Mouse (Mus musculus) forebrain, embryonic 11.5 days (tissue): ENCODE measurements around the gene Gm5485. TPM values are rescaled to one million over a fixed set of nuclear protein-coding genes. Genes with fewer than 3 reads are reported as not detected.

Experiments
- ATAC-seq: fragments of 200-750 bp; cut with Nextera tagmentation; replicated peaks from 2 replicates; pipeline ENCODE4 v1.8.0; 2017; ENCODE audit warnings: moderate TSS enrichment; ENCODE audit not compliant: low FRiP score
- DNase-seq: peaks from one replicate; pipeline ENCODE4 v3.0.0-alpha.2; 2017; ENCODE audit warnings: low spot score
- H3K27ac ChIP-seq: fragments of 300-500 bp; sonication (generic); 2 replicates; pipeline ENCODE4 v1.5.1; 2014; ENCODE audit warnings: low read depth, low read length
- H3K27me3 ChIP-seq: fragments of 300-500 bp; sonication (generic); 2 replicates; pipeline ENCODE4 v1.6.1; 2014; ENCODE audit warnings: mild to moderate bottlenecking, low read length, mixed read lengths; ENCODE audit not compliant: control insufficient read depth, insufficient read depth
- H3K36me3 ChIP-seq: fragments of 300-500 bp; sonication (generic); 2 replicates; pipeline ENCODE4 v1.6.1; 2014; ENCODE audit warnings: mild to moderate bottlenecking, low read length, moderate library complexity, mixed read lengths; ENCODE audit not compliant: control insufficient read depth, insufficient read depth
- H3K4me1 ChIP-seq: fragments of 300-500 bp; sonication (generic); replicated peaks from 2 replicates; pipeline ENCODE4 v1.6.1; 2014; ENCODE audit warnings: low read length, mixed read lengths; ENCODE audit not compliant: control insufficient read depth, insufficient read depth
- H3K4me2 ChIP-seq: fragments of 300-500 bp; sonication (generic); 2 replicates; pipeline ENCODE4 v1.6.1; 2014; ENCODE audit warnings: low read depth, mild to moderate bottlenecking, low read length, moderate library complexity, mixed read lengths; ENCODE audit not compliant: severe bottlenecking
- H3K4me3 ChIP-seq: fragments of 300-500 bp; sonication (generic); 2 replicates; pipeline ENCODE4 v1.5.1; 2014; ENCODE audit warnings: low read depth, low read length
- H3K9ac ChIP-seq: fragments of 300-500 bp; sonication (generic); 2 replicates; pipeline ENCODE4 v1.6.1; 2014; ENCODE audit warnings: low read length
- H3K9me3 ChIP-seq: fragments of 300-500 bp; sonication (generic); 2 replicates; pipeline ENCODE4 v1.6.1; 2016; ENCODE audit warnings: low read length, mixed read lengths; ENCODE audit not compliant: control insufficient read depth
- WGBS: fragments of 180-500 bp; shearing (Covaris S2); extraction: QIAGEN DNeasy Blood & Tissue Kit; methylation state at CpG from one replicate; pipeline ENCODE4 v1.1.7; 2014; 5-methylcytosine and 5-hydroxymethylcytosine counted together
- polyA plus RNA-seq: library from polyadenylated mRNA; unstranded; fragments of >200 nt; fragmentation: Nextera tagmentation; extraction: Ambion mirVana; gene quantifications from 2 replicates; pipeline ENCODE4 v1.2.1, GENCODE M21; 2014

The Gm5485 gene
- polyA plus RNA-seq, result not detected in 2 replicates

GRCm38 (mm10) chr16:48412246-48412645, at the start of gene Gm5485:
TSS of gene Gm5485 (minus strand) at chr16:48412416.
- H3K4me3 ChIP-seq, result no peak within 1 kb of the TSS
- DNase-seq, result no peak
- no peaks in the 10 kb centered on the region for H3K4me1 ChIP-seq
- H3K36me3 ChIP-seq, result no peaks in the 10 kb centered on the region
- H3K9me3 ChIP-seq, result no peaks in the 10 kb centered on the region
- WGBS, result 90% methylated on average over 1 of the region's 1 CpGs
- no peak within 1 kb of the TSS for H3K4me2 ChIP-seq
- H3K9ac ChIP-seq, result no peak within 1 kb of the TSS
- H3K27me3 ChIP-seq, result no peaks in the 10 kb centered on the region
- no peak for ATAC-seq
- H3K27ac ChIP-seq, result no peak within 1 kb of the TSS

GRCm38 (mm10) chr16:48453264-48453663, 41.0 kb upstream of the Gm5485 start:
- no peak for DNase-seq

GRCm38 (mm10) chr16:48446161-48446925, 34.1 kb upstream of the Gm5485 start:
- WGBS, result 79% methylated on average over 8 of the region's 8 CpGs
- DNase-seq, result no peak
- Histone ChIP-seq H3K4me2 (no peak overlapping the region), H3K36me3 (no peaks in the 10 kb centered on the region), H3K27me3 (no peaks in the 10 kb centered on the region), H3K27ac (no peak overlapping the region), H3K9me3 (no peaks in the 10 kb centered on the region), H3K4me1 (no peaks in the 10 kb centered on the region), H3K4me3 (no peak overlapping the region), H3K9ac (no peak overlapping the region)
- no peak for ATAC-seq

More at GRCm38 (mm10) chr16:48453264-48453663, 41.0 kb upstream of the Gm5485 start:
- no peaks in the 10 kb centered on the region for H3K4me1 ChIP-seq
- H3K9me3 ChIP-seq, result no peaks in the 10 kb centered on the region
- H3K9ac ChIP-seq, result no peak overlapping the region
- H3K27ac ChIP-seq, result no peak overlapping the region
- WGBS, result 81% methylated on average over 3 of the region's 3 CpGs
- H3K4me2 ChIP-seq, result no peak overlapping the region
- H3K4me3 ChIP-seq, result no peak overlapping the region
- no peaks in the 10 kb centered on the region for H3K27me3 ChIP-seq
- ATAC-seq, result no peak
- no peaks in the 10 kb centered on the region for H3K36me3 ChIP-seq

- Histone ChIP-seq H3K27ac (no peak overlapping the region), H3K27me3 (no peaks in the 10 kb centered on the region)
- 89% methylated on average over 5 of the region's 5 CpGs for WGBS
These were observed 32.4 kb upstream of the Gm5485 start for GRCm38 (mm10) chr16:48444589-48444988.

GRCm38 (mm10) chr16:48437476-48437875, 25.3 kb upstream of the Gm5485 start:
- Histone ChIP-seq H3K9me3 (no peaks in the 10 kb centered on the region), H3K4me1 (no peaks in the 10 kb centered on the region), H3K4me2 (no peak overlapping the region), H3K27ac (no peak overlapping the region), H3K4me3 (no peak overlapping the region), H3K9ac (no peak overlapping the region), H3K36me3 (no peaks in the 10 kb centered on the region), H3K27me3 (no peaks in the 10 kb centered on the region)
- DNase-seq, result no peak
- ATAC-seq, result no peak

More at GRCm38 (mm10) chr16:48444589-48444988, 32.4 kb upstream of the Gm5485 start:
- H3K4me2 ChIP-seq, result no peak overlapping the region
- no peak overlapping the region for H3K4me3 ChIP-seq
- ATAC-seq, result no peak
- no peaks in the 10 kb centered on the region for H3K4me1 ChIP-seq
- no peak for DNase-seq
- no peak overlapping the region for H3K9ac ChIP-seq
- no peaks in the 10 kb centered on the region for H3K36me3 ChIP-seq
- no peaks in the 10 kb centered on the region for H3K9me3 ChIP-seq

- Histone ChIP-seq H3K27me3 (no peaks in the 10 kb centered on the region), H3K4me2 (no peak overlapping the region), H3K27ac (no peak overlapping the region), H3K4me3 (no peak overlapping the region), H3K4me1 (no peaks in the 10 kb centered on the region), H3K36me3 (no peaks in the 10 kb centered on the region), H3K9ac (no peak overlapping the region), H3K9me3 (no peaks in the 10 kb centered on the region)
- ATAC-seq, result no peak
- WGBS, result 32% methylated on average over 1 of the region's 1 CpGs
- DNase-seq, result no peak
These were observed 23.2 kb upstream of the Gm5485 start for GRCm38 (mm10) chr16:48435454-48435853.

GRCm38 (mm10) chr16:48431027-48431426, 18.8 kb upstream of the Gm5485 start, which contains the start of gene Morc1:
TSS of gene Morc1 (plus strand) at chr16:48431237.
- no peak for DNase-seq
- no peak within 1 kb of the TSS for H3K4me3 ChIP-seq
- 93% methylated on average over 15 of the region's 15 CpGs for WGBS
- no peaks in the 10 kb centered on the region for H3K9me3 ChIP-seq
- no peak for ATAC-seq
- H3K4me1 ChIP-seq, result no peaks in the 10 kb centered on the region
- H3K4me2 ChIP-seq, result no peak within 1 kb of the TSS
- H3K9ac ChIP-seq, result no peak within 1 kb of the TSS
- no peaks in the 10 kb centered on the region for H3K27me3 ChIP-seq
- no peaks in the 10 kb centered on the region for H3K36me3 ChIP-seq
- H3K27ac ChIP-seq, result no peak within 1 kb of the TSS

- ATAC-seq, result 0 out of 2 replicates have a peak, but pooled peaks have one; percentile 49
- Histone ChIP-seq H3K4me1 (no peaks in the 10 kb centered on the region), H3K27me3 (no peaks in the 10 kb centered on the region), H3K4me2 (no peak overlapping the region), H3K9ac (no peak overlapping the region), H3K36me3 (no peaks in the 10 kb centered on the region), H3K9me3 (no peaks in the 10 kb centered on the region), H3K27ac (no peak overlapping the region), H3K4me3 (no peak overlapping the region)
- WGBS, result 82% methylated on average over 1 of the region's 1 CpGs
- no peak for DNase-seq
These were observed 17.2 kb upstream of the Gm5485 start for GRCm38 (mm10) chr16:48429427-48429826.

GRCm38 (mm10) chr16:48424069-48424468, 11.9 kb upstream of the Gm5485 start:
- WGBS, result 87% methylated on average over 4 of the region's 4 CpGs
- H3K9ac ChIP-seq, result no peak overlapping the region
- H3K9me3 ChIP-seq, result no peaks in the 10 kb centered on the region
- H3K27ac ChIP-seq, result no peak overlapping the region
- ATAC-seq (no peak), DNase-seq (no peak)
- H3K4me3 ChIP-seq, result no peak overlapping the region
- no peak overlapping the region for H3K4me2 ChIP-seq
- H3K27me3 ChIP-seq, result no peaks in the 10 kb centered on the region
- no peaks in the 10 kb centered on the region for H3K4me1 ChIP-seq
- no peaks in the 10 kb centered on the region for H3K36me3 ChIP-seq
